Mouse (Mus musculus) forelimb bud, embryonic 11.5 days (tissue): ENCODE data around the gene Rbm4.

Source experiments
- DNase-seq: peaks from one replicate; pipeline ENCODE4 v3.0.0-alpha.2; 2012; ENCODE audit warnings: low read depth, low spot score

Gene Rbm4

DNA sequence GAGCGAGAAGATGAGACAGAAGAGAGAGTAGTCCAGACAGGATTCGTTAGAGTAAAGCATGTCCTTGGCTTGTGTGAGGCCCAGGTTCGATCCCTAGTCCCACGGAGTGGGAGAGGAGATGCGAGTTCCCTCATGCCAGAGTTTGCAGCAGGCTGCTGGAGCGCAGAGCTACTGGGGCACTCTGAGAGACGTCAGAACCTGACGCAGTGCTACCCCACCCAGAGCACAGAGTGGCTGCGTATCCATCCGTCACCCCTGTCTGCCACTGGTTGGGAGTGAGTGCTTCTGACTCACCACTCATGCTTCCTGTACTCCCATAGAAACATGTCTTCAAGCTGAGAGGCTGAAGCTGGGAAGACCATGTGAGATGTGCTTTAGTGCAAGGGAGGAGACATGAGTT, 52.2 kb downstream of the Rbm4 start:
- DNase-seq, result no peak

DNA sequence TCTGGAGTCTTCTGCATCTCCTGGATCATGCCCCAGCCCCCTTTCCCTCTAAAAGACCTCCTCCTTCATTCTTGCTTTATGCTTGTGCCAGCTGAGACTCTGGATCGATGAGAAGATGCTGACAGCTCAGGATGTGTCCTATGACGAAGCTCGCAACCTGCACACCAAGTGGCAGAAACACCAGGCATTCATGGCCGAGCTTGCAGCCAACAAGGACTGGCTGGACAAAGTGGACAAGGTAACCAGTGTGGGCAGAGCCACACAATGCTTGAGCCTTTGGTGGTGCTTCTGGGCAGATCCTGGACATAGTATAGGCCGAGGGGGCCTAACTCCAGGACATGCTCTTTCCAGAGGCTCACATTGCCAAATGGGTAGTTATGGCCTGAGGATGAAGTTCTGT, 53.9 kb downstream of the Rbm4 start:
- DNase-seq, result no peak

DNA sequence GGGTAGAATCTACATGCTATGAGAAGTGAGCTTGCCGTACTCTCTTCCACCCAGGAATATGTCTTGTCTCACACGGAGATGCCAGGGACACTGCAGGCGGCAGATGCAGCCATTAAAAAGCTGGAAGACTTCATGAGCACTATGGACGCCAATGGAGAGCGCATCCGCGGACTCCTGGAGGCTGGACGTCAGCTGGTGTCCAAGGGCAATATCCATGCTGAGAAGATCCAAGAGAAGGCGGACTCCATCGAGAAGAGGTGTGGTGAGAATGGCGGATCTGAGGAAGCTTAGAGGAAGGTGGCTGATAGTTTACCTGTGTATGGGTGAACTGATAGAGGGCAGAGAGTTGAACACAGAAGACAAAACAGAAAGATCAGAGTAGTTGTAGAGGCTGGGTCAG, 54.6 kb downstream of the Rbm4 start:
- no peak for DNase-seq

DNA sequence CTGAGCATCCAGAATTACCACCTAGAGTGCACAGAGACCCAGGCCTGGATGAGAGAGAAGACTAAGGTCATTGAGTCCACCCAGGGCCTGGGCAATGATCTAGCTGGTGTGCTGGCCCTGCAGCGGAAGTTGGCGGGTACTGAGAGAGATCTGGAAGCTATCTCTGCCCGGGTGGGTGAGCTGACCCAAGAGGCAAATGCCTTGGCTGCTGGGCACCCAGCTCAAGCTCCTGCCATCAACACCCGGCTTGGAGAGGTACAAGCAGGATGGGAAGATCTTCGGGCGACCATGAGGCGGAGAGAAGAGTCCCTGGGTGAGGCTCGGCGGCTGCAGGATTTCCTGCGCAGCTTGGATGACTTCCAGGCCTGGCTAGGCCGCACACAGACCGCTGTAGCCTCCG, 55.8 kb downstream of the Rbm4 start:
- DNase-seq, result no peak
